Mouse (Mus musculus): ENCODE results near the gene Cox4i1. TPM values are rescaled to one million over a fixed set of nuclear protein-coding genes. Genes with fewer than 3 reads are reported as not detected.

Gene Cox4i1
- total and polyA plus RNA-seq, 3 experiments = 519 to 970 (median 711) TPM

DNA sequence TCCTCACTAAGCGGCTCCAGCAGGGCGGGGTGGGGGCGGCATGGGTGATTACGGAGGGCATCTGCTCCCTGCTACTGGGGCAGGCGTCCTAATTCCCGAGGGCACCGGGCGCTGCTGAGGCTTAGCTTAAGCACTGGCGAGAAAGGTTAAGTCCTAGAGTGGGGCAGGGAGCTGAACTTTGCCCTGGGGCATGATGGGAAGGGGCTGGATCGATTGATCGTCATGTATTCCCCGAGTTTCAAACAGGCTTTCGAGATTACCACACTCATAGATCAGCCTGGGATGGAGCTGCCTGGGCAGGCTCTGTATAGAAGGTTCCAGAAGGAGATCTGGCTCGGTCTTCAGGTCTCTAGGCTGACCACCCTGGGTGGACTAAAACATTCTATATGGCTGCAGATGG, 45.9 kb upstream of the Cox4i1 start:
- Histone ChIP-seq H3K4me2 (ENCODE audit: insufficient read depth, low read depth, poor library complexity, severe bottlenecking) (no peak overlapping the region), H3K79me2 (replicated peaks; ENCODE audit: control insufficient read depth, extremely low read depth, insufficient read depth, poor library complexity, severe bottlenecking) (no peaks in the 10 kb centered on the region), H3K9ac (ENCODE audit: insufficient read depth, low read depth) (no peak overlapping the region), H3K27me3 (replicated peaks) (peaks cover 11% of the 10 kb centered on the region), H3K4me3 (replicated peaks in 1 of 3; ENCODE audit: low read depth in 2 of 3, low read length in 2 of 3, poor library complexity in 1 of 3) (no peak overlapping the region), H3K27ac (ENCODE audit: insufficient read depth, low read depth) (no peak overlapping the region), H3K4me1 (ENCODE audit: control insufficient read depth in 1 of 2, insufficient read depth in 2 of 2) (peaks cover 0 to 3% of the 10 kb centered on the region in 2 experiments; a peak in 1 of 4 replicates), H3K9me3 (replicated peaks; ENCODE audit: low read length) (no peaks in the 10 kb centered on the region), H3K36me3 (replicated peaks in 1 of 2; ENCODE audit: control insufficient read depth in 1 of 2, insufficient read depth in 1 of 2, low read length in 1 of 2) (no peaks in the 10 kb centered on the region)
- dilution Hi-C loops (cut with MboI; ENCODE audit: extremely low pct_ligation_motif_present, extremely low pct_unique_long_range_greater_than_20kb, low sequenced_read_pairs) (no loop called here), in situ Hi-C loops (cut with MboI; ENCODE audit: low pct_ligation_motif_present, low pct_unique_long_range_greater_than_20kb, low sequenced_read_pairs) (no loop called here)
- no peak for DNase-seq (ENCODE audit: extremely low read depth)
- TF ChIP-seq USF2 (conservative IDR thresholded peaks at IDR 0.05; ENCODE audit: low read depth, low read length) (no peak), SMC3 (IDR thresholded peaks at IDR 0.05; ENCODE audit: low read depth, low read length) (no peak), POLR2A (IDR thresholded peaks at IDR 0.05; ENCODE audit: low read depth, low read length) (no peak), ZC3H11A (IDR thresholded peaks at IDR 0.05; ENCODE audit: low read depth, low read length) (no peak), KAT2A (IDR thresholded peaks at IDR 0.05; ENCODE audit: insufficient replicate concordance, low read length) (no peak), JUND (conservative IDR thresholded peaks at IDR 0.05; ENCODE audit: low read depth, low read length) (no peak), CHD1 (IDR thresholded peaks at IDR 0.05; ENCODE audit: low read depth, low read length) (no peak), MAZ (IDR thresholded peaks at IDR 0.05; ENCODE audit: low read depth, low read length) (no peak), MAX (IDR thresholded peaks at IDR 0.05; ENCODE audit: low read length) (no peak), ZMIZ1 (IDR thresholded peaks at IDR 0.05; ENCODE audit: low read depth, low read length) (no peak), HCFC1 (IDR thresholded peaks at IDR 0.05; ENCODE audit: low read depth, low read length) (no peak), TCF12 (IDR thresholded peaks at IDR 0.05; ENCODE audit: low read depth, low read length) (no peak), RCOR1 (conservative IDR thresholded peaks at IDR 0.05; ENCODE audit: low read depth, low read length) (no peak), CTCF (conservative IDR thresholded peaks at IDR 0.05 in 1 of 2, IDR thresholded peaks at IDR 0.05 in 1 of 2; ENCODE audit: low read depth in 2 of 2, low read length in 2 of 2) (no peak), TBP (conservative IDR thresholded peaks at IDR 0.05; ENCODE audit: low read depth, low read length) (no peak), ETS1 (conservative IDR thresholded peaks at IDR 0.05; ENCODE audit: low read depth, low read length) (no peak)

DNA sequence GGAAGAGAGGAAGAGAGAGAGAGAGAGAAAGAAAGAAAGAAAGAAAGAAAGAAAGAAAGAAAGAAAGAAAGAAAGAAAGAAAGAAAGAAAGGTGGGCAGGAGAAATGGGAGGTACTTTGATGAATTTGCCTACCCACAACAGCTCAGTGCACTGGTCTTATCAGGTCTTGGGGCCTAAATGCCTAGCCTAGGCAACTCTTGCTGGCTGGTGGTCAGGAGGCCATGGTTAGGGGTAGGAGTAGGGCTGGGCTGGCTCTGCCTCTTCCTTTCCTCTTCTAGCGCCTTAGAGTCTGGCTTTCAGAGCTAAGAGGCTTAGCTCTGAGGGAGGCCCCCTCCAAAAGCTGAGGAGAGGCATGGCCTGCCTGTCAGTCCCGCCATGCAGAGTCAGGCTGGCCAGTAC, 44.4 kb upstream of the Cox4i1 start:
- in situ Hi-C loops (cut with MboI; ENCODE audit: low pct_ligation_motif_present, low pct_unique_long_range_greater_than_20kb, low sequenced_read_pairs) = no loop called here

More for the DNA sequence above, 44.4 kb upstream of the Cox4i1 start:
- H3K27ac ChIP-seq (ENCODE audit: insufficient read depth, low read depth) = no peak overlapping the region
- TF ChIP-seq GABPA (IDR thresholded peaks at IDR 0.05; ENCODE audit: insufficient replicate concordance, low read depth, low read length) (no peak), CHD2 (IDR thresholded peaks at IDR 0.05; ENCODE audit: low read length) (no peak), CHD1 (IDR thresholded peaks at IDR 0.05; ENCODE audit: low read depth, low read length) (no peak), ELF1 (IDR thresholded peaks at IDR 0.05; ENCODE audit: low read depth, low read length) (no peak), JUND (conservative IDR thresholded peaks at IDR 0.05; ENCODE audit: low read depth, low read length) (no peak), ZKSCAN1 (IDR thresholded peaks at IDR 0.05; ENCODE audit: borderline replicate concordance, low read depth, low read length) (no peak), CTCF (conservative IDR thresholded peaks at IDR 0.05 in 1 of 2, IDR thresholded peaks at IDR 0.05 in 1 of 2; ENCODE audit: low read depth in 2 of 2, low read length in 2 of 2) (no peak), TBP (conservative IDR thresholded peaks at IDR 0.05; ENCODE audit: low read depth, low read length) (no peak)
- no peak for DNase-seq (ENCODE audit: extremely low read depth)
- no peaks in the 10 kb centered on the region for H3K79me2 ChIP-seq (replicated peaks; ENCODE audit: control insufficient read depth, extremely low read depth, insufficient read depth, poor library complexity, severe bottlenecking)
- H3K4me2 ChIP-seq (ENCODE audit: insufficient read depth, low read depth, poor library complexity, severe bottlenecking) = no peak overlapping the region
- dilution Hi-C loops (cut with MboI; ENCODE audit: extremely low pct_ligation_motif_present, extremely low pct_unique_long_range_greater_than_20kb, low sequenced_read_pairs) = no loop called here
- H3K27me3 ChIP-seq (replicated peaks) = peaks cover 13% of the 10 kb centered on the region
- no peaks in the 10 kb centered on the region for H3K9me3 ChIP-seq (replicated peaks; ENCODE audit: low read length)
- no peak overlapping the region for H3K4me3 ChIP-seq (replicated peaks in 1 of 3; ENCODE audit: low read depth in 2 of 3, low read length in 2 of 3, poor library complexity in 1 of 3)
- H3K4me1 ChIP-seq (ENCODE audit: control insufficient read depth in 1 of 2, insufficient read depth in 2 of 2) = peaks cover 0 to 3% of the 10 kb centered on the region in 2 experiments; a peak in 1 of 4 replicates
- no peaks in the 10 kb centered on the region for H3K36me3 ChIP-seq (replicated peaks in 1 of 2; ENCODE audit: control insufficient read depth in 1 of 2, insufficient read depth in 1 of 2, low read length in 1 of 2)
- no peak overlapping the region for H3K9ac ChIP-seq (ENCODE audit: insufficient read depth, low read depth)
